Mouse (Mus musculus): Measurements from ENCODE around the gene Foxf1.

The Foxf1 gene

GRCm38 (mm10) chr8:121082218-121083092 is 1.7 kb upstream of the Foxf1 start:
- no peak for DNase-seq

- DNase-seq, result peak; percentile 94
Measured at GRCm38 (mm10) chr8:121083093-121083935, 872 bp upstream of the Foxf1 start.

- no peak for DNase-seq
Measured at GRCm38 (mm10) chr8:121083936-121084209, 313 bp upstream of the Foxf1 start.

GRCm38 (mm10) chr8:121085011-121085410 is 825 bp downstream of the Foxf1 start:
- no peak for DNase-seq

- DNase-seq, result no peak
Measured at GRCm38 (mm10) chr8:121085561-121085960, 1.4 kb downstream of the Foxf1 start.

- DNase-seq, result peak; percentile 61
Measured at GRCm38 (mm10) chr8:121086004-121086900, 2.1 kb downstream of the Foxf1 start.

GRCm38 (mm10) chr8:121088281-121088680 is 4.1 kb downstream of the Foxf1 start:
- DNase-seq, result no peak

- peak; percentile 64 for DNase-seq
Measured at GRCm38 (mm10) chr8:121088871-121089630, 4.9 kb downstream of the Foxf1 start.

- peak; percentile 60 for DNase-seq
Measured at GRCm38 (mm10) chr8:121089631-121090380, 5.6 kb downstream of the Foxf1 start.

- peak; percentile 59 for DNase-seq
Measured at GRCm38 (mm10) chr8:121090716-121091115, 6.5 kb downstream of the Foxf1 start.

GRCm38 (mm10) chr8:121092141-121092540 is 8.0 kb downstream of the Foxf1 start:
- DNase-seq, result no peak

GRCm38 (mm10) chr8:121092627-121093026 is 8.4 kb downstream of the Foxf1 start:
- peak; percentile 92 for DNase-seq

- no peak for DNase-seq
Measured at GRCm38 (mm10) chr8:121093496-121093895, 9.3 kb downstream of the Foxf1 start.

GRCm38 (mm10) chr8:121104049-121104818 is 20.0 kb downstream of the Foxf1 start:
- DNase-seq, result peak; percentile 88

- peak; percentile 99 for DNase-seq
Measured at GRCm38 (mm10) chr8:121107668-121108656, 23.8 kb downstream of the Foxf1 start, which contains the start of gene Mthfsd. Mthfsd (minus strand) TSS chr8:121108392.

- no peak for DNase-seq
Measured at GRCm38 (mm10) chr8:121108657-121109056, 24.5 kb downstream of the Foxf1 start.

GRCm38 (mm10) chr8:121111145-121111907 is 27.1 kb downstream of the Foxf1 start:
- no peak for DNase-seq

- DNase-seq, result peak; percentile 96
Measured at GRCm38 (mm10) chr8:121113261-121113660, 29.1 kb downstream of the Foxf1 start.
